Mouse (Mus musculus) central nervous system, embryonic 18 days (tissue): ENCODE data around the gene Dync2li1. TPM values are rescaled to one million over a fixed set of nuclear protein-coding genes. Genes with fewer than 3 reads are reported as not detected.

Experiments used
- polyA plus RNA-seq: library from polyadenylated mRNA; depleted of rRNA; stranded (reverse); fragments of >200 nt; gene quantifications from 2 replicates; pipeline ENCODE4 v1.2.3, GENCODE M21; 2012; rRNA removed

The Dync2li1 gene
- polyA plus RNA-seq = 27.6 and 29.1 TPM in 2 replicates

DNA sequence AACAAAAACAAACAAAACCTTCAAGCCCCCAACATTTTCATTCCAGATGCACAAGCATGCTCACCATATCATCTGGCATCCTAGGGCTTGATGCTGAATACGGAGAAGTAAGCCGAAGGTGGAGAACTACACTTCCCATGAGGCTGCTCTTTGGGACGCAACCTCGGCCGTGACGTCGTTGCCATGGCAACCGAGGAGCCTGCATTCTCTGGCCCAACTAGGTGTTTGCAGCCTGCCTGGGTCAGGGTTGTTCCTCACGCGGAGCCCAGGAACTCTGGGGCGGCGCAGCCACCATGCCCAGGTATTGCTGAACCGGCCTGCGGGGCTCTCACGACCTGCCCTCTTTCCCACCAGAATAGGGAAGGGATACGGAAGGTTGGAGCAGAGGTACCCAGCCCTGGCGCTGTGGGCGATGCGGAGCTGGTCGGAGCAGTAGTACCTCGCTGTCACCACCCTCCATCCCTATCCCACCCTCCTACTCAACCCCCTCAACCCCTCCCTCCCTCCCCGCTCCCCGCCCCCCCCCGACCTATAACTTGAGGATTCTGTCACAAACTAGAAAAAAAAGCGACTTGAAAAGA is at the start of gene Dync2li1:
Gene Dync2li1 (plus strand): TSS at position 221 of the 581 bp plus-strand sequence.

DNA sequence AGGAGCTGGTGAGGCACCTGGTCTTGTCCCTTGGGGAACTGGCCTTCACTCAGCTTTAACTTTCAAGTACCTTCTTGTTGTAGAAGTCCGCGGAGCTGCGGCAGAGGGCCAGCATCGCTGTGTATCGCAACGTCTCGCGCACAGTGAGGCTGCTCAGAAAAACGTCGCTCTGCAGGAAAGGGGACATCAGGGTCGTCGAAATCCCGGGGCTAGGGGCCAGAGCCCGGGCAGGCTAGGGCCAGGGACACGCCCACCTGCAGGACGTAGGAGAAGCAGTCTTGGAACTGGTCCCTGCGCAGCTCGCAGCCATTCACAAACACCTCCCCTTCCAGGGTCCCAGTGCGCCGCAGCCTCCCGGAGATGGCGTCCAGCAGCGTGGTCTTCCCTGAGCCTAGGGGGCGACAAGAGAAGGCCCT is 49.7 kb downstream of the Dync2li1 start, which contains the start of gene Abcg8:
Gene Abcg8 (plus strand): TSS at position 352 of the 416 bp plus-strand sequence.

DNA sequence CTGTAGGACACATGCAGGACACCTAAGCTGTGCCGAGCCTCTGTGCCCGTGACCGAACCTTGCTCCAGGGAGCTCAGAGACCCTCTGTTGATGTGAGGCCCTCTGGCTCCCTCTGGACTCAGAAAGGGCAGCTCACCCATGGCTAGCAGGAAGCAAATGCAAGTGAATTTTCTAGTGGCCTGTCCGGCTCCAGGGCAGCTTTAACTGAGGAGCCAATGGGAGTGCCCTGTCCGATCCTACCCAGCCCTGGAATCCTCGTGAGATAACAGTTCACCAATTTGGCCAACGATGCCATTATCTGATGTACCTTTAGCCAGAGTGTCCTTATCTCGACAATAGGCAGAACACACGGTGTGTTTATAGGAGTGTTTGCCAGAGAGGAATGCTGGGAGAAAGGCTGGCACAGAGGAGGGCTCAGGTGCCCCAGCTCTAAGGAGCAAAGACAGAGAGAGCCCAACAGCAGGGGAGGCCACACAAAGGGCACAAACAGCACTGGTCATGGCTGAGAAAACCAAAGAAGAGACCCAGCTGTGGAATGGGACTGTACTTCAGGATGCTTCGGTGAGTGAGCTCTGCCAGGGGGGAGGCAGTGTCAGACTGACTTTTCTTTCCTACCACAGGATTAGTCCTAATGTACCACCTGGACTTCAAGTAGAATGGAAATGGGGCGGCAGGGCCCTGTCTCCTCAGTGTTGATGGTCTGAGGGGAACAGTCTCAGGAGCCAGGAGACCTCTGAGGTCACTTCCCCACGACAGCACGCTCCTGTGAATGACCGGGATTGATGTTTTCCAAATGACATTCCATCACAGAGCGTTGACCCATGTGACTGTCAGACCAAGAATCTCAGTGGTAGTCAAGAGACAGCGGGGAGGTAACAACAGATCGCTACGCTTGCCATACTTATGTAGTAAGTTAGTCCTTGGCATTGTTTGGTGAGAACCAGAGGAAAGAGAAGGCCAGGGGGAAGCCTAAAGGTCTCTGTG is 56.7 kb downstream of the Dync2li1 start, which contains the start of gene Abcg5:
Gene Abcg5 (minus strand): TSS at position 278 of the 984 bp plus-strand sequence.

Other genes starting within 250 kb of the Dync2li1 start
- gene Thada, start 160.3 kb upstream of the Dync2li1 start, polyA plus RNA-seq = 5.7 TPM in 2 replicates
- gene Plekhh2, start 114.6 kb upstream of the Dync2li1 start, polyA plus RNA-seq = 4.1 and 4.5 TPM in 2 replicates
- gene Abcg8, start 49.8 kb downstream of the Dync2li1 start, polyA plus RNA-seq = 0.06 and 0.19 TPM in 2 replicates
- gene Abcg5, start 56.5 kb downstream of the Dync2li1 start, polyA plus RNA-seq = 0.76 and 1.1 TPM in 2 replicates
- 29.8 and 30.8 TPM in 2 replicates for gene Lrpprc, start 164.3 kb downstream of the Dync2li1 start, polyA plus RNA-seq